Mouse (Mus musculus) spleen, adult 12 weeks (tissue): ENCODE results near the gene Ccdc97.
A peak's percentile ranks its signal among the peaks of the same experiment; 100 is the strongest.

Source experiments
- DNase-seq: peaks from one replicate; pipeline ENCODE4 v3.0.0; 2022; ENCODE audit warnings: low spot score

Gene Ccdc97

DNA sequence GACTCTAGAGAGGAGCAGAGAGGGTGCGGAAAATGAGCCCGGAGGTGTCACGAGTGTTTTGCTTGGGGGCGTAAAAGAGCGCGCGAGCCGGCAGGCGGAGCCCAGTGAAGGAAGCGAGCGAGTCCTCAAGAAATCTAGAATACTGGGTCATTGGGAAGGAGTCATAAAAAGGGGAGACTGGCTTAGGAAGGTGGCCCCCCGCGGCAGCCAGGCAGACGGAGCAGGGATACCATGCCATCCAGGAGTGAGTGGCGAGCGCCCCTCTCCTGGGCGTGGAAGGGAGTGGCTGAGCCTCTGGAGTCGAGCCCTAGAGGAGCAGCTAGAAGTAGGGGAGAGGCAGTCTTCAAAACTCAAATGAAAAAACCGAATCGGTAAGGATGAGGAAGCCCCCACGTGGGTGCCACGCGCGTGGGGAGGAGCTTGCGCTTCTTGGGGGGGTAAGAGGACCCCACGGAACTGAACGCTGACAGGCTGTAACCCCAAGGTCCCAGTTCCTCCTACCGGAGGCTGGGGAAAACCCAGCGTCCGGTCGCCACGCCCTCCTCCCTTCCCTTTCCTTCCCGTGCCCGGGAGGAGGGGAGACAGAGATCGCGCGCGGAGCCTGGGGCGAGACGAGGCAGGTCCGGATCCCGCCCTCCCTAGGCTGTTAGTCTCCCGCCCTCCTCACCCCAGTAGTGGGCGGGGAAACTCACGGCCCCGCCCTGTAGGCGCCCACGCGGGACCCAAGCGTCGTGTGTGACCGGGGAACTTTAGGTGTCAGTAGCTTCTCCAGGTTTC lies 29.9 kb downstream of the Ccdc97 start:
- peak; percentile 79 for DNase-seq

- peak; percentile 53 for DNase-seq
These were observed 31.0 kb downstream of the Ccdc97 start for GRCm38 (mm10) chr7:25687811-25688401.

GRCm38 (mm10) chr7:25686680-25687531 lies 32.0 kb downstream of the Ccdc97 start, which contains the start of gene Tgfb1:
Tgfb1 (plus strand) TSS chr7:25687002.
- peak; percentile 83 for DNase-seq

DNA sequence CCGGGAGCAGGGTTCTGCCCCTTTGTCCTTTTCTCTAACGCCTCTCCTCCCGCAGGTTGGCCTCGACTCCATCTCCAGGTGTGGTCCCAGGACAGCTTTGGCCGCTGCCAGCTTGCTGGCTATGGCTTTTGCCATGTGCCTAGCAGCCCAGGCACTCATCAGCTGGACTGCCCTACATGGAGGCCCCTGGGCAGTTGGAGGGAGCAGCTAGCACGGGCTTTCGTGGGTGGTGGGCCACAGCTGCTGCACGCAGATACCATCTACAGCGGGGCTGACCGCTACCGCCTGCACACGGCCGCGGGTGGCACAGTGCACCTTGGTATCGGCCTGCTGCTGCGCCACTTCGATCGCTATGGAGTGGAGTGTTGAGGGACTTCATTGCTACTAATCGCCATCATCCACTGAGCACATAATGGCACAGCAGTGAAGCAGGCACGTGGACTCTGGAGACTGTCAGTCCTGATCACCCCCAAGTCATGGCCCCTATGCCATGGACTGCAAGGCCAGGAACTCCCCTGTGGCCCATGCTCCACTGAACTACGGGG lies 32.9 kb downstream of the Ccdc97 start:
- no peak for DNase-seq

DNA sequence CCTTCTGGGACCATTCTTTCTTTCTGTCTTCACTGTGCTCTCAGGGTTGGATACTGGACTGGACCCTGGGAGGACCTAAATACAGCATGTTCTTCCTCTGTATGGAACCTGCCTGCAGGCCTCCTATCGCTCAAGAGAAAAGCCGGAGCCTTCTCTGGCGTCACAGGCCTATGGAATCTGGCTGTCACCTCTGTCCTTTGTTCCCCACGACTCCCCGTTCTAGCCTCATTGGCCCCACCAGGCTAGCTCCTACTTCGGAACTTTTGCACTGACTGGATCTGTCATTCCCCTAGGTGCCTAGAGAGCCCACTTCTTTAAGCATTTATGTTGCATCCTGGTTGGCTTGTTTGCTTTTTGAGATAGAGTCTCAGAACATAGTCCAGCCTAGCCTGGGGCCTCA lies 34.2 kb downstream of the Ccdc97 start:
- DNase-seq, result no peak

GRCm38 (mm10) chr7:25683474-25684180 lies 35.3 kb downstream of the Ccdc97 start:
- DNase-seq, result peak; percentile 53

GRCm38 (mm10) chr7:25681341-25682231 lies 37.3 kb downstream of the Ccdc97 start:
- DNase-seq, result no peak

- peak; percentile 97 for DNase-seq
These were observed 38.2 kb downstream of the Ccdc97 start, which contains the start of gene B9d2 for GRCm38 (mm10) chr7:25680514-25681258. B9d2 (plus strand) TSS chr7:25680780.

- no peak for DNase-seq
These were observed 38.9 kb downstream of the Ccdc97 start for GRCm38 (mm10) chr7:25679971-25680370.

DNA sequence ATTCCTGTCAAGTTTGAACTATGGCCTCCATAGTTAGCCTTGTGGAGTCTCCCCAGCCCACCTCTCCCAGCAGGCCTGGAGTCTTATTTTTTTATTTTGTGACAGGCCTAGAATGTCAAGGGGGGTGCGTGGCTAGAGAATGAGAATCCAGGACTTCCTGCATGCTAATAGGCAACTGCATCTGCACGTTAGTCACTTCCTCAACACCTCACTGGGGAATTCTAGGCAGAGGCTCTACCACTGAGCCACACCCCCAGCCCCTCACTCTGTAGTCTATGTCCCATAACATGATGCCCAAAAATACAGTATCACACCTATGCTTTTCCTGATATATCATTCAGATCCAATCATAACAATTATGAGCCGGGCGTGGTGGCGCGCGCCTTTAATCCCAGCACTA lies 41.9 kb downstream of the Ccdc97 start:
- DNase-seq, result no peak

DNA sequence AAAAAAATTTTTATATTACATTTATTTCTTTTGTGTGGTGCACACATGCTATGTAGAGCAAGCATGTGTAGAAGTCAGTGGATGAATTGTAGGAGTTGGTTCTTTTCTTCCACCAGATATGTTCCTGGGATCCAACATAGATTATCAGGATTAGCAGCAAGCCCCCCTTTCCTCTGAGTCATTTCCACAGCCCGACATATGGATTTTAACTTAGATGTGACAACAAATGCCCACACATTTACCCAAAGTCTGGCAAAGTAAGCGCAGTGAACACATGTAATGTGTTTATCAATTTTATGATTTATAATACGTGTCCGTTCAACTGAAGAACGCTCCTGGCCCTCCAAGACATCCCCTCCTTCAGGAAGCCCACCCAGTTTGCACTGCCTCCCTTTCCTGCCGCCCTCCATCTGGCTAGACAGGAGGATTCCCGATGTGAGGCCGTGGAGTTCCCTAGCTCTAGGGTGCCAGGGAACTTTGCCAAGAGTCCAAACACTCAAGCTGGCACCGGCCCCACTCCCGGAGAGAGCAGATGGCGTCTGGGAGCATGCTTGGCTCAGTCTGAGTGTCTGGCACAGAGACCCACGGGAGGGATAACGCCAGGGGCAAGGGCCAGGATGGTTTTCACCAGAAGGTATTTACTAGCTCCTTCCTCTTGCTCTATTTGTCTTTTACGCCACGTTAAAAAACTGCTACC lies 42.7 kb downstream of the Ccdc97 start:
- DNase-seq, result no peak

GRCm38 (mm10) chr7:25675405-25675804 lies 43.5 kb downstream of the Ccdc97 start:
- DNase-seq, result no peak

DNA sequence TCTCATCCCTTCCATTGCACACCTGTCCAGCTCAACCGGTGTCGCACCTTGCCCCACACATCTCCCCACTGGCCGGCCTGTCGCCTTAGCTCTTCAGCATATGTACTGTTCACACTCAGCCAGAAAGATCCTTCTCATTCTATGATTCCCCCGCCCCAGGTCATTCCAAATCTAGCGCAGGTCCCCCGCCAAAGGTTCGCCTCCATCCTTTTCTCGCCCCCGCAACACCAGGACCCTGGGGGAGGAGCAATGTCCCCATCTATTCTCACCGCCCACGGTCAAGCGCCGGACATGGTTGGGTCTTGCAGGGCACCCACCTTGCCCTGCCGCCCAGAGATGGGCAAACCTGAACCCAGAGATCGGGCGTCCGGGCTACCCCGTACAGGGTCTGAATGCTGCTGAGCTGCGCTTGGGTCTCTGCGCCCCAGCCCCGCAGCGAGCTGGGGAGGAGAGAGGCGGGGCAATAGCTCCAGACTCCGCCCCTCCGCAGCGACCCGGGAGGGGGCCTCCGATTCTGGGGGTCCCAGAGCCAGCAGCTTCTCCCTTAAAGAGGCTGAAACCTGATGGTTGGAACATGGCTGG lies 44.1 kb downstream of the Ccdc97 start, which contains the start of gene Tmem91:
Gene Tmem91, minus strand, starts transcription at position 448 of the 582 bp plus-strand sequence.
- no peak for DNase-seq

- no peak for DNase-seq
These were observed 44.6 kb downstream of the Ccdc97 start for GRCm38 (mm10) chr7:25674297-25674696.

- no peak for DNase-seq
These were observed 46.4 kb downstream of the Ccdc97 start for GRCm38 (mm10) chr7:25672442-25672841.

DNA sequence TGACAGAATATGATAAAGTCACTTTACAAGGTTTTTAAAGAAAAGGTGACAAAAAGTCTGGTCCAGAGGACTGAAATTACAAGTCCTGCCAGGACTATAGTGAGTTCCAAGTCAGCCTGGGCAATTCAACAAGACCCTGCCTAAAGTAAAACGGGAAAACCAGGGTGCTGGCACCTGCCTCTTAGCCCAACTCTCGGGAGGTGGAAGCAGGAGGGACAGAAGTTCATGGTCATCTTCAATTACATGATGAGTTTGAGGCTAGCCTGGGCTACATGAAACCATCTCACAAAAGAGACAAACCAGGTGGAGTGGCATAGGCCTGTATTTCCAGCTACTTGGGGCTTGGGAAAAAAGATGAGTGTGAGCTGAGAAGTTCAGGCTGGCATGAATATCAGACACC lies 47.2 kb downstream of the Ccdc97 start:
- DNase-seq, result no peak

GRCm38 (mm10) chr7:25670096-25670495 lies 48.8 kb downstream of the Ccdc97 start:
- DNase-seq, result no peak

DNA sequence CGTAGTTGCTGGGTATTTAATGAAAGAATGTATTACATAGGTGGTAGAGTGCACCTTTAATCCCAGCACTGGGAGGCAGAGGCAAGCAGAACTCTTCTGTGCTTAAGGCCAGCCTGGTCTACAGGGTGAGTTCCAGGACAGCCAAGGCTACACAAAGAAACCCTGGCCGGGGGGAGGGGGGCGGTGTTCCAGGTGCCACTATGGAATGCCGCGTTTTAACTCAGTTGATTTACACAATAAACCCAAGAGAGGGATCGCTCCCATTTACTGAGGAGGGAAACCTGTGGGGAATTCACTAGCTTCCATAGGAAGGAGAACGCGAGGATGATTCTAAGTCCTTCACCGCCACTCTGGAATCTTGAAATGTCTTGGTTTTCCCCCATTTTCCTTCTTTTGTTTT lies 49.3 kb downstream of the Ccdc97 start:
- DNase-seq, result no peak

GRCm38 (mm10) chr7:25669158-25669557 lies 49.7 kb downstream of the Ccdc97 start:
- DNase-seq, result no peak
